Mouse (Mus musculus): ENCODE measurements around the gene Pfkfb4. TPM values are rescaled to one million over a fixed set of nuclear protein-coding genes. Genes with fewer than 3 reads are reported as not detected.

Pfkfb4 gene
- polyA plus RNA-seq, 1 experiment from 2014 or later = 7.4 TPM

- WGBS = 74% methylated on average over 4 of the region's 4 CpGs
- H3K27ac ChIP-seq (replicated peaks; ENCODE audit: low read depth, low read length) = no peak overlapping the region
- ATAC-seq (ENCODE audit: low read depth) = no peak
These were observed 29.9 kb downstream of the Pfkfb4 start for GRCm38 (mm10) chr9:109021428-109021827.

GRCm38 (mm10) chr9:109022866-109023685 lies 31.5 kb downstream of the Pfkfb4 start:
- WGBS = 86% methylated on average over 17 of the region's 17 CpGs
- Histone ChIP-seq H3K4me2 (ENCODE audit: low read depth, low read length) (no peak overlapping the region), H3K27me3 (replicated peaks; ENCODE audit: control insufficient read depth, insufficient read depth, low read length) (no peaks in the 10 kb centered on the region), H3K9ac (ENCODE audit: low read depth, low read length) (no peak overlapping the region), H3K9me3 (ENCODE audit: control insufficient read depth, low read length) (no peaks in the 10 kb centered on the region), H3K4me1 (ENCODE audit: control insufficient read depth, insufficient read depth, low read length) (no peaks in the 10 kb centered on the region), H3K36me3 (ENCODE audit: control insufficient read depth, insufficient read depth, low read length) (peaks cover 14% of the 10 kb centered on the region; the same call in 1 of the 2 replicates), H3K4me3 (ENCODE audit: low read depth, low read length) (no peak overlapping the region), H3K27ac (replicated peaks; ENCODE audit: low read depth, low read length) (no peak overlapping the region)
- no peak for DNase-seq (ENCODE audit: low spot score)
- ATAC-seq (ENCODE audit: low read depth) = no peak

More at GRCm38 (mm10) chr9:109021428-109021827, 29.9 kb downstream of the Pfkfb4 start:
- DNase-seq (ENCODE audit: low spot score) = no peak
- H3K4me3 ChIP-seq (ENCODE audit: low read depth, low read length) = no peak overlapping the region
- H3K9ac ChIP-seq (ENCODE audit: low read depth, low read length) = no peak overlapping the region
- peaks cover 14% of the 10 kb centered on the region; the same call in 1 of the 2 replicates for H3K36me3 ChIP-seq (ENCODE audit: control insufficient read depth, insufficient read depth, low read length)
- no peaks in the 10 kb centered on the region for H3K27me3 ChIP-seq (replicated peaks; ENCODE audit: control insufficient read depth, insufficient read depth, low read length)
- H3K9me3 ChIP-seq (ENCODE audit: control insufficient read depth, low read length) = no peaks in the 10 kb centered on the region
- no peaks in the 10 kb centered on the region for H3K4me1 ChIP-seq (ENCODE audit: control insufficient read depth, insufficient read depth, low read length)
- no peak overlapping the region for H3K4me2 ChIP-seq (ENCODE audit: low read depth, low read length)

GRCm38 (mm10) chr9:109027521-109027920 lies 35.9 kb downstream of the Pfkfb4 start:
- Histone ChIP-seq H3K9ac (ENCODE audit: low read depth, low read length) (no peak overlapping the region), H3K27ac (replicated peaks; ENCODE audit: low read depth, low read length) (no peak overlapping the region), H3K4me3 (ENCODE audit: low read depth, low read length) (no peak overlapping the region), H3K4me1 (ENCODE audit: control insufficient read depth, insufficient read depth, low read length) (no peaks in the 10 kb centered on the region), H3K36me3 (ENCODE audit: control insufficient read depth, insufficient read depth, low read length) (peaks cover 14% of the 10 kb centered on the region; the same call in 1 of the 2 replicates), H3K27me3 (replicated peaks; ENCODE audit: control insufficient read depth, insufficient read depth, low read length) (no peaks in the 10 kb centered on the region), H3K4me2 (ENCODE audit: low read depth, low read length) (no peak overlapping the region), H3K9me3 (ENCODE audit: control insufficient read depth, low read length) (no peaks in the 10 kb centered on the region)
- WGBS = 74% methylated on average over 8 of the region's 8 CpGs
- ATAC-seq (ENCODE audit: low read depth) (no peak), DNase-seq (ENCODE audit: low spot score) (no peak)

- no peak for ATAC-seq (ENCODE audit: low read depth)
These were observed 36.8 kb downstream of the Pfkfb4 start for GRCm38 (mm10) chr9:109028421-109028820.

GRCm38 (mm10) chr9:109028919-109029318 lies 37.3 kb downstream of the Pfkfb4 start:
- Histone ChIP-seq H3K27ac (replicated peaks; ENCODE audit: low read depth, low read length) (no peak overlapping the region), H3K9ac (ENCODE audit: low read depth, low read length) (no peak overlapping the region), H3K4me1 (ENCODE audit: control insufficient read depth, insufficient read depth, low read length) (no peaks in the 10 kb centered on the region), H3K36me3 (ENCODE audit: control insufficient read depth, insufficient read depth, low read length) (0 out of 2 replicates have a peak, but pooled peaks cover 7% of the 10 kb centered on the region), H3K4me2 (ENCODE audit: low read depth, low read length) (no peak overlapping the region), H3K4me3 (ENCODE audit: low read depth, low read length) (no peak overlapping the region), H3K27me3 (replicated peaks; ENCODE audit: control insufficient read depth, insufficient read depth, low read length) (no peaks in the 10 kb centered on the region), H3K9me3 (ENCODE audit: control insufficient read depth, low read length) (no peaks in the 10 kb centered on the region)
- ATAC-seq (ENCODE audit: low read depth) (no peak), DNase-seq (ENCODE audit: low spot score) (no peak)
- 68% methylated on average over 5 of the region's 5 CpGs for WGBS

More at GRCm38 (mm10) chr9:109028421-109028820, 36.8 kb downstream of the Pfkfb4 start:
- peaks cover 11% of the 10 kb centered on the region; the same call in 1 of the 2 replicates for H3K36me3 ChIP-seq (ENCODE audit: control insufficient read depth, insufficient read depth, low read length)
- H3K9ac ChIP-seq (ENCODE audit: low read depth, low read length) = no peak overlapping the region
- H3K4me2 ChIP-seq (ENCODE audit: low read depth, low read length) = no peak overlapping the region
- H3K27ac ChIP-seq (replicated peaks; ENCODE audit: low read depth, low read length) = no peak overlapping the region
- 85% methylated on average over 3 of the region's 3 CpGs for WGBS
- no peak overlapping the region for H3K4me3 ChIP-seq (ENCODE audit: low read depth, low read length)
- H3K9me3 ChIP-seq (ENCODE audit: control insufficient read depth, low read length) = no peaks in the 10 kb centered on the region
- no peaks in the 10 kb centered on the region for H3K27me3 ChIP-seq (replicated peaks; ENCODE audit: control insufficient read depth, insufficient read depth, low read length)
- no peak for DNase-seq (ENCODE audit: low spot score)
- no peaks in the 10 kb centered on the region for H3K4me1 ChIP-seq (ENCODE audit: control insufficient read depth, insufficient read depth, low read length)

- H3K27me3 ChIP-seq (replicated peaks; ENCODE audit: control insufficient read depth, insufficient read depth, low read length) = no peaks in the 10 kb centered on the region
- ATAC-seq (ENCODE audit: low read depth) (no peak), DNase-seq (ENCODE audit: low spot score) (no peak)
- no peaks in the 10 kb centered on the region for H3K4me1 ChIP-seq (ENCODE audit: control insufficient read depth, insufficient read depth, low read length)
- 0 out of 2 replicates have a peak, but pooled peaks cover 3% of the 10 kb centered on the region for H3K36me3 ChIP-seq (ENCODE audit: control insufficient read depth, insufficient read depth, low read length)
- H3K4me3 ChIP-seq (ENCODE audit: low read depth, low read length) = no peak overlapping the region
- no peak overlapping the region for H3K9ac ChIP-seq (ENCODE audit: low read depth, low read length)
- H3K9me3 ChIP-seq (ENCODE audit: control insufficient read depth, low read length) = no peaks in the 10 kb centered on the region
- H3K27ac ChIP-seq (replicated peaks; ENCODE audit: low read depth, low read length) = no peak overlapping the region
- no peak overlapping the region for H3K4me2 ChIP-seq (ENCODE audit: low read depth, low read length)
- WGBS = 68% methylated on average over 3 of the region's 3 CpGs
These were observed 38.7 kb downstream of the Pfkfb4 start for GRCm38 (mm10) chr9:109030312-109030711.

GRCm38 (mm10) chr9:109031001-109031400 lies 39.4 kb downstream of the Pfkfb4 start:
- no peaks in the 10 kb centered on the region for H3K9me3 ChIP-seq (ENCODE audit: control insufficient read depth, low read length)
- WGBS = 89% methylated on average over 7 of the region's 7 CpGs
- DNase-seq (ENCODE audit: low spot score) = no peak

GRCm38 (mm10) chr9:109031686-109032085 lies 40.1 kb downstream of the Pfkfb4 start:
- Histone ChIP-seq H3K9ac (ENCODE audit: low read depth, low read length) (no peak overlapping the region), H3K9me3 (ENCODE audit: control insufficient read depth, low read length) (no peaks in the 10 kb centered on the region), H3K4me3 (ENCODE audit: low read depth, low read length) (no peak overlapping the region), H3K4me1 (ENCODE audit: control insufficient read depth, insufficient read depth, low read length) (no peaks in the 10 kb centered on the region), H3K27me3 (replicated peaks; ENCODE audit: control insufficient read depth, insufficient read depth, low read length) (no peaks in the 10 kb centered on the region), H3K27ac (replicated peaks; ENCODE audit: low read depth, low read length) (no peak overlapping the region), H3K4me2 (ENCODE audit: low read depth, low read length) (no peak overlapping the region), H3K36me3 (ENCODE audit: control insufficient read depth, insufficient read depth, low read length) (no peaks in the 10 kb centered on the region)
- whole genome bisulfite sequencing = 90% methylated on average over 8 of the region's 8 CpGs
- no peak for DNase-seq (ENCODE audit: low spot score)
- ATAC-seq (ENCODE audit: low read depth) = no peak

More at GRCm38 (mm10) chr9:109031001-109031400, 39.4 kb downstream of the Pfkfb4 start:
- no peaks in the 10 kb centered on the region for H3K27me3 ChIP-seq (replicated peaks; ENCODE audit: control insufficient read depth, insufficient read depth, low read length)
- H3K9ac ChIP-seq (ENCODE audit: low read depth, low read length) = no peak overlapping the region
- no peak overlapping the region for H3K4me3 ChIP-seq (ENCODE audit: low read depth, low read length)
- ATAC-seq (ENCODE audit: low read depth) = no peak
- H3K36me3 ChIP-seq (ENCODE audit: control insufficient read depth, insufficient read depth, low read length) = no peaks in the 10 kb centered on the region
- no peak overlapping the region for H3K27ac ChIP-seq (replicated peaks; ENCODE audit: low read depth, low read length)
- no peaks in the 10 kb centered on the region for H3K4me1 ChIP-seq (ENCODE audit: control insufficient read depth, insufficient read depth, low read length)
- no peak overlapping the region for H3K4me2 ChIP-seq (ENCODE audit: low read depth, low read length)
